Mouse (Mus musculus): Measurements from ENCODE around the gene Ndufs8. TPM values are rescaled to one million over a fixed set of nuclear protein-coding genes. Genes with fewer than 3 reads are reported as not detected.

Ndufs8 gene
- polyA plus RNA-seq, 1 experiment: 142 TPM

- TF ChIP-seq GATA1 (IDR thresholded peaks at IDR 0.05; ENCODE audit: borderline replicate concordance, low read length) (no peak), FLI1 (IDR thresholded peaks at IDR 0.05; ENCODE audit: low read length) (no peak)
- H3K9me3 ChIP-seq: no peaks in the 10 kb centered on the region
- no peak overlapping the region for H3K4me3 ChIP-seq (replicated peaks)
- peaks cover 11% of the 10 kb centered on the region for H3K4me1 ChIP-seq
- H3K27me3 ChIP-seq (replicated peaks): no peaks in the 10 kb centered on the region
- peaks cover 93% of the 10 kb centered on the region for H3K36me3 ChIP-seq (replicated peaks; ENCODE audit: low read length)
Observed at GRCm38 (mm10) chr19:3896208-3896607, 16.4 kb downstream of the Ndufs8 start.

- H3K36me3 ChIP-seq (replicated peaks; ENCODE audit: low read length): peaks cover 99% of the 10 kb centered on the region
- H3K4me3 ChIP-seq (replicated peaks): no peak overlapping the region
Observed at GRCm38 (mm10) chr19:3895171-3895631, 17.4 kb downstream of the Ndufs8 start.

DNA sequence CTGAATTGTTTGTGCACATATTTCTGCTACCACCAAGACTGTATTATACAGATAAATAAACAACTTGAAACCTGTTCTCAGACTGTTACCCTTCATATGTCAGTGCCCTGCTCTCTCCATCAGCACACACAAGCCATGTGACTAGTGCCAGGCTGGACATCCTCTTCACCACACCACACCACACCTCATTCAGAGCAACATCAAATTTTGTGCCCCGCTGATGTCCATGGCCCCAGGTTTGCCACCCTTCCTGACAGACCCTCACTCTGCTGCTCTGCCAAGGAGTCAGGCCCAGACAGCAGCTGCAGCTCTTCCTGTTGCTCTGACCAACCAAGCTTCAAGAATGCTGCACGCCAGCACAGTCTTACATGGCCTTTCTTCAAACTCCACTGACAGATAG lies 18.3 kb downstream of the Ndufs8 start:
- Histone ChIP-seq H3K4me1 (peaks cover 11% of the 10 kb centered on the region), H3K36me3 (replicated peaks; ENCODE audit: low read length) (peaks cover 99% of the 10 kb centered on the region), H3K9me3 (no peaks in the 10 kb centered on the region), H3K27me3 (replicated peaks) (no peaks in the 10 kb centered on the region), H3K4me3 (replicated peaks) (no peak overlapping the region)
- no peak for TF ChIP-seq GATA1 (IDR thresholded peaks at IDR 0.05; ENCODE audit: borderline replicate concordance, low read length)
- TF ChIP-seq FLI1 (IDR thresholded peaks at IDR 0.05; ENCODE audit: low read length): no peak

More at GRCm38 (mm10) chr19:3895171-3895631, 17.4 kb downstream of the Ndufs8 start:
- Histone ChIP-seq H3K27me3 (replicated peaks) (no peaks in the 10 kb centered on the region), H3K9me3 (no peaks in the 10 kb centered on the region), H3K4me1 (peaks cover 11% of the 10 kb centered on the region)
- TF ChIP-seq FLI1 (IDR thresholded peaks at IDR 0.05; ENCODE audit: low read length): no peak
- no peak for TF ChIP-seq GATA1 (IDR thresholded peaks at IDR 0.05; ENCODE audit: borderline replicate concordance, low read length)

DNA sequence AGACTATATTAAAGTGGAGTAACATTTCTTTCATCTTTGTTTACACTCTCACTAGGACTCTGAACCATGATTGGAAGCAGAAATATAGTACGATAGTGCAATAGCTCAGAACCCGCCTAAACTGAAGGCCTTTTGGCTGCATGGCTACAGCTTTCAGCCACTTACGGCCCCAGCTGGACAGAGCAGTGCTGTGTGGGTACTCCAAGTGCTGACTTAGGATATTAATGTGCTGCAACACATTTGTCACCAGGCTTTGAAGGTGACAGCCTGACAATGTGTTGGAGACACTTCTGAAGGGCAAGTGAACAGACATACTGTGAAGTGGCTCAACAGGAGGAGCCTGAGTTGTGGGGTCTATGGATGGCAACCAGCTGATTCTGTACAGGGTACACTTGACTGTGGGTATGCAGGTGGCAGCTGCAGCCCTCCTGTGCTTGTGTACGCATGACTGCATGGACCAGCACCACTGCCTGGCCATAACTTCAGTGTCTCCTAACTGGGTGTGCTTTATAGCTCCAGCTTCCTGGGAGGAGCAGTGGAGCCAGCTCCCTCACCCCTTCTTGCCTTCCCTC lies 18.9 kb downstream of the Ndufs8 start:
- no peaks in the 10 kb centered on the region for H3K9me3 ChIP-seq
- peak overlapping the region; percentile 4 for H3K4me3 ChIP-seq (replicated peaks)
- H3K27me3 ChIP-seq (replicated peaks): no peaks in the 10 kb centered on the region
- H3K36me3 ChIP-seq (replicated peaks; ENCODE audit: low read length): peaks cover 99% of the 10 kb centered on the region
- H3K4me1 ChIP-seq: peaks cover 8% of the 10 kb centered on the region
- TF ChIP-seq FLI1 (IDR thresholded peaks at IDR 0.05; ENCODE audit: low read length): no peak
- TF ChIP-seq GATA1 (IDR thresholded peaks at IDR 0.05; ENCODE audit: borderline replicate concordance, low read length): no peak

DNA sequence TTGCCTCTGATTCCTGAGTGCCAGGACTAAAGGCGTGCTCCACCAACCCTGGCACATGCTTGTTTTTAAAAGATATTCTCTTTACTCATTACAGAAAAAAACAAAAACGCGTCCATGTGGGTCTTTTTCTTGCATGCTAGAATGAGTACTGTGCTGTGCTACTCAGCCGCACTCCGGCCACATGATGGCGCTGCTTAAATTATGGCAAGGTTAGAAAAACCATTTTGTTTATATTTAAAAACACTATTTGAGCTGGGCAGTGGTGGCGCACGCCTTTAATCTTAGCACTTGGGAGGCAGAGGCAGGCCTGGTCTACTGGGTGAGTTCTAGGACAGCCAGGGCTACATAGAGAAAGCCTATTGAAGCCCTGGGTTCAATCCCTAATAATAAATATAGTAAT lies 22.4 kb downstream of the Ndufs8 start:
- Histone ChIP-seq H3K36me3 (replicated peaks; ENCODE audit: low read length) (peaks cover 95% of the 10 kb centered on the region), H3K27me3 (replicated peaks) (no peaks in the 10 kb centered on the region), H3K4me1 (peaks cover 4% of the 10 kb centered on the region; the same call in 1 of the 2 replicates), H3K4me3 (replicated peaks) (no peak overlapping the region), H3K9me3 (no peaks in the 10 kb centered on the region)
- TF ChIP-seq FLI1 (IDR thresholded peaks at IDR 0.05; ENCODE audit: low read length) (no peak), GATA1 (IDR thresholded peaks at IDR 0.05; ENCODE audit: borderline replicate concordance, low read length) (no peak)

GRCm38 (mm10) chr19:3889096-3889495 lies 23.5 kb downstream of the Ndufs8 start:
- peaks cover 94% of the 10 kb centered on the region for H3K36me3 ChIP-seq (replicated peaks; ENCODE audit: low read length)
- H3K4me3 ChIP-seq (replicated peaks): no peak overlapping the region
- H3K4me1 ChIP-seq: peaks cover 4% of the 10 kb centered on the region; the same call in 1 of the 2 replicates
- H3K27me3 ChIP-seq (replicated peaks): no peaks in the 10 kb centered on the region
- no peaks in the 10 kb centered on the region for H3K9me3 ChIP-seq
- no peak for TF ChIP-seq GATA1 (IDR thresholded peaks at IDR 0.05; ENCODE audit: borderline replicate concordance, low read length)
- no peak for TF ChIP-seq FLI1 (IDR thresholded peaks at IDR 0.05; ENCODE audit: low read length)

DNA sequence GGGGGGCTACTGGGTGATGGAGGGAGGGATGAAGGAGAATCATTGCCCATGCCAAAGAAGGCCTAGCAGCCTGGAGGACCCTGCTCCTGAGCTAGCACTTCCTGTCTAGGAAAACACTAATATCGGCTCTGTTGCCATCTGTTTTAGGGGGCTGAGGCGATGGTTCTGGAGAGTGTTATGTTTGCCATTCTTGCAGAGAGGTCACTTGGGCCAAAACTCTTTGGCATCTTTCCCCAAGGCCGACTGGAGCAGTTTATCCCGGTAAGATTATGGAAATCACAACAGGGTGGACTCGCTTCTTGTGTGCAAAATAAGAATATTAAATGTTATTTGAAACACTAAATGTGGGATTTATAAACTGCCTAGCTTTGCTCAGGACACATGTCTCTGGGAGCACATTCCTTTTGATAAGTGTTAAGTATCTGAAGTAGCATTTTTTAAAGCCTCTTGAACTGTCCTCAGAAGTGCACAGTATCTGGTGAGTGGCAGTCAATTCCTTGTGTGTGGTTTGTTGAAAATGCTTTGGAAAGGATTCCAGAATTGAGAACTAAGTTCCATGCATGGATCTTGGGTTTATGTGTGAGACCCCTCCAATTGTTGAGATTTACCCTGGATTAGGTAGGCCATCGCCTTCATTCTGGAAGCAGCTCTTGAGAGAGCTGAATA lies 28.1 kb downstream of the Ndufs8 start:
- H3K4me1 ChIP-seq: peaks cover 4% of the 10 kb centered on the region; the same call in 1 of the 2 replicates
- H3K27me3 ChIP-seq (replicated peaks): no peaks in the 10 kb centered on the region
- TF ChIP-seq FLI1 (IDR thresholded peaks at IDR 0.05; ENCODE audit: low read length): no peak
- TF ChIP-seq GATA1 (IDR thresholded peaks at IDR 0.05; ENCODE audit: borderline replicate concordance, low read length): no peak
- H3K9me3 ChIP-seq: no peaks in the 10 kb centered on the region
- H3K4me3 ChIP-seq (replicated peaks): no peak overlapping the region
- peaks cover 57% of the 10 kb centered on the region for H3K36me3 ChIP-seq (replicated peaks; ENCODE audit: low read length)

- TF ChIP-seq GATA1 (IDR thresholded peaks at IDR 0.05; ENCODE audit: borderline replicate concordance, low read length) (no peak), FLI1 (IDR thresholded peaks at IDR 0.05; ENCODE audit: low read length) (no peak)
- H3K27me3 ChIP-seq (replicated peaks): no peaks in the 10 kb centered on the region
- H3K9me3 ChIP-seq: no peaks in the 10 kb centered on the region
- no peak overlapping the region for H3K4me3 ChIP-seq (replicated peaks)
- H3K36me3 ChIP-seq (replicated peaks; ENCODE audit: low read length): peaks cover 43% of the 10 kb centered on the region
- peaks cover 7% of the 10 kb centered on the region for H3K4me1 ChIP-seq
Observed at GRCm38 (mm10) chr19:3882214-3882613, 30.4 kb downstream of the Ndufs8 start.

GRCm38 (mm10) chr19:3880054-3880848 lies 32.3 kb downstream of the Ndufs8 start:
- TF ChIP-seq FLI1 (IDR thresholded peaks at IDR 0.05; ENCODE audit: low read length) (no peak), GATA1 (IDR thresholded peaks at IDR 0.05; ENCODE audit: borderline replicate concordance, low read length) (no peak)
- Histone ChIP-seq H3K9me3 (no peaks in the 10 kb centered on the region), H3K4me1 (peaks cover 7% of the 10 kb centered on the region), H3K36me3 (replicated peaks; ENCODE audit: low read length) (peaks cover 43% of the 10 kb centered on the region), H3K4me3 (replicated peaks) (peak overlapping the region; percentile 23), H3K27me3 (replicated peaks) (no peaks in the 10 kb centered on the region)

All from megakaryocyte, embryonic 14.5 days (primary cell).